Mouse (Mus musculus): ENCODE measurements around the gene Atp6v1fnb.

GRCm38 (mm10) chr6:29435940-29436451, 35.2 kb upstream of the Atp6v1fnb start:
- TF ChIP-seq CTCF (IDR thresholded peaks at IDR 0.05; ENCODE audit: low read depth, low read length) (no peak), TAL1 (conservative IDR thresholded peaks at IDR 0.05; ENCODE audit: low read depth, low read length) (no peak), GATA1 (IDR thresholded peaks at IDR 0.05; ENCODE audit: borderline replicate concordance, low read length) (no peak)
